8 mouse cellular contexts compared by ENCODE assay signal in genomic region chr6:52013245-52013945, GRCm38 (mm10). TPM values are rescaled to one million over a fixed set of nuclear protein-coding genes. Genes with fewer than 3 reads are reported as not detected.
DNase-seq lines count a peak whose midpoint lies in the region; ATAC-seq and TF ChIP-seq lines count a peak whose summit lies in the region.

No protein-coding gene starts in this region.

- no peak for ATAC-seq in intestine, postnatal 0 days
- no peak for ATAC-seq in neural tube, embryonic 14.5 days (ENCODE audit: low read depth)

- intact Hi-C loops in left cerebral cortex, adult 2 months (cut with DNase I): loop anchor here (5.0 kb wide), 2 partner anchors 144 to 836 kb away; partner anchors contain the start of gene Hoxa1
- intact Hi-C loops in left cerebral cortex, postnatal 4 days (cut with DNase I): no loop called here

- H3K27ac ChIP-seq in left cerebral cortex, adult 2 months: no peak overlapping the region
- H3K27ac ChIP-seq in embryonic facial prominence, embryonic 10.5 days (replicated peaks): no peak overlapping the region; the same call in 1 of the 2 replicates
- H3K27ac ChIP-seq in intestine, postnatal 0 days (ENCODE audit: low read depth, low read length): no peak overlapping the region
- no peak overlapping the region; the same call in 1 of the 2 replicates for H3K27ac ChIP-seq in neural tube, embryonic 14.5 days (ENCODE audit: low read depth, low read length)

- no peaks in the 10 kb centered on the region for H3K36me3 ChIP-seq in embryonic facial prominence, embryonic 10.5 days (replicated peaks)
- no peaks in the 10 kb centered on the region for H3K36me3 ChIP-seq in intestine, postnatal 0 days (ENCODE audit: control insufficient read depth, insufficient read depth)
- H3K36me3 ChIP-seq in neural tube, embryonic 14.5 days (ENCODE audit: control insufficient read depth, insufficient read depth, low read length): no peaks in the 10 kb centered on the region

- H3K9me3 ChIP-seq in embryonic facial prominence, embryonic 10.5 days: no peaks in the 10 kb centered on the region
- H3K9me3 ChIP-seq in intestine, postnatal 0 days (ENCODE audit: control insufficient read depth): no peaks in the 10 kb centered on the region
- no peaks in the 10 kb centered on the region for H3K9me3 ChIP-seq in neural tube, embryonic 14.5 days (ENCODE audit: control insufficient read depth, low read length)

- peaks cover 48% of the 10 kb centered on the region for H3K27me3 ChIP-seq in embryonic facial prominence, embryonic 10.5 days (replicated peaks; ENCODE audit: low read depth, poor library complexity, severe bottlenecking)
- no peaks in the 10 kb centered on the region for H3K27me3 ChIP-seq in intestine, postnatal 0 days (replicated peaks; ENCODE audit: control insufficient read depth, insufficient read depth, low read length)
- H3K27me3 ChIP-seq in neural tube, embryonic 14.5 days (ENCODE audit: control insufficient read depth, insufficient read depth, low read length): no peaks in the 10 kb centered on the region

- 19% methylated on average over 3 of the region's 3 CpGs for WGBS in embryonic facial prominence, embryonic 10.5 days
- 17% methylated on average over 3 of the region's 3 CpGs for WGBS in intestine, postnatal 0 days
- 4% methylated on average over 3 of the region's 3 CpGs for WGBS in neural tube, embryonic 14.5 days

- H3K9ac ChIP-seq in intestine, postnatal 0 days (ENCODE audit: low read depth, low read length): no peak overlapping the region
- H3K9ac ChIP-seq in neural tube, embryonic 14.5 days (replicated peaks; ENCODE audit: low read depth, low read length): peak overlapping the region; percentile 25; the same call in 1 of the 2 replicates

- peak overlapping the region; percentile 93 for H3K4me2 ChIP-seq in intestine, postnatal 0 days (replicated peaks; ENCODE audit: low read depth)
- H3K4me2 ChIP-seq in neural tube, embryonic 14.5 days (ENCODE audit: low read depth, low read length): peak overlapping the region; percentile 65

- no peak for DNase-seq in left cerebral cortex, adult 2 months (ENCODE audit: extremely low spot score in 1 of 2, low spot score in 2 of 2)
- DNase-seq in left cerebral cortex, postnatal 4 days: no peak
- DNase-seq in embryonic facial prominence, embryonic 10.5 days (ENCODE audit: low spot score): no peak
- no peak for DNase-seq in ovary, adult 18-20 months (ENCODE audit: low spot score)
- no peak for DNase-seq in adrenal gland, postnatal 10 days
- no peak for DNase-seq in layer of hippocampus, postnatal 36 days

- peaks cover 12% of the 10 kb centered on the region for H3K4me1 ChIP-seq in embryonic facial prominence, embryonic 10.5 days
- H3K4me1 ChIP-seq in intestine, postnatal 0 days (replicated peaks; ENCODE audit: control insufficient read depth, insufficient read depth, low read length): no peaks in the 10 kb centered on the region; the same call in 1 of the 2 replicates
- H3K4me1 ChIP-seq in neural tube, embryonic 14.5 days (ENCODE audit: control insufficient read depth, insufficient read depth, low read length): 0 out of 2 replicates have a peak, but pooled peaks cover 6% of the 10 kb centered on the region

- no peak for TF ChIP-seq CTCF in left cerebral cortex, adult 2 months (IDR thresholded peaks at IDR 0.05)
- TF ChIP-seq CTCF in intestine, postnatal 0 days (IDR thresholded peaks at IDR 0.05; ENCODE audit: low read depth): no peak

- peak overlapping the region; percentile 60 for H3K4me3 ChIP-seq in left cerebral cortex, adult 2 months
- H3K4me3 ChIP-seq in embryonic facial prominence, embryonic 10.5 days: peak overlapping the region; percentile 75
- peak overlapping the region; percentile 83 for H3K4me3 ChIP-seq in intestine, postnatal 0 days (ENCODE audit: low read depth, low read length)
- peak overlapping the region; percentile 53 for H3K4me3 ChIP-seq in neural tube, embryonic 14.5 days (ENCODE audit: low read depth, low read length)

RNA-seq across cellular contexts. Expression of gene Skap2, which starts 1.0 kb away (rescaled TPM):
- total RNA-seq in left cerebral cortex, adult 2 months (2021): 10 to 100 TPM in 1 of 2 experiments, 1 to 10 TPM in 1; 8.9 to 10.5 TPM
- total RNA-seq in left cerebral cortex, postnatal 4 days (2021): 1 to 10 TPM; 4.5 to 4.9 TPM
- polyA plus RNA-seq in embryonic facial prominence, embryonic 10.5 days (2016; fragmentation: Nextera tagmentation; extraction: Ambion mirVana): 8.0 and 11.4 TPM in 2 replicates
- polyA plus RNA-seq in intestine, postnatal 0 days (2015; fragmentation: Nextera tagmentation; extraction: Ambion mirVana): 40.3 and 45.4 TPM in 2 replicates
- 26.1 and 31.5 TPM in 2 replicates for polyA plus RNA-seq in neural tube, embryonic 14.5 days (2014; fragmentation: Nextera tagmentation; extraction: Ambion mirVana)
- total RNA-seq in adrenal gland, postnatal 10 days (2021): 10 to 100 TPM; 40.5 to 46.5 TPM
- total RNA-seq in layer of hippocampus, postnatal 36 days (2021): 10 to 100 TPM; 16.7 to 16.9 TPM
